Mouse (Mus musculus) kidney, postnatal 14 days (tissue): ENCODE measurements at regions not wholly inside any gene's neighbourhood (a gene's known extent, or its start where the extent isn't known, plus 50 kb on each side); places are given as distances from the start of the nearest gene placed in this dataset.

Experiments
- DNase-seq: peaks from one replicate; pipeline ENCODE4 v3.0.0; 2022; ENCODE audit warnings: mixed read lengths

DNA sequence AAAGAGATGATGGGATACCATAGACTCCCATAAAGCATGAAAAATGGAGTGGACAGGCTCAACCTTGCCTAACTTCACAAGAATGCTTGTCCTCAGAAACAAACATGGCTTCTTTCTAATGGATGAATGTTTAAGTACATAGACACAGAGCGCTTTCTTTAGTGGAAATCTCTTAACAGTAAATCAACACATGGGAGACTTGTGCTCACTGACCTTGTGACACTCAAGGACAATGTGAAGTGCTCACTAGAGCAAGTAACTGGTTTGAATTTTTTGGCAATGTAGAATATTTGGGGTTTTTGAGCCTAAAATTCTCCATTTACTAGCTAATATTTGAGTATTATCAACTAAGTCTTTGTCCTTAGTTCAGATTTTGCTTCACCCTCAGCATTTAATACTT lies 88.0 kb downstream of the Tent5c start:
- no peak for DNase-seq

GRCm38 (mm10) chr3:100397491-100397890 lies 91.6 kb downstream of the Tent5c start:
- no peak for DNase-seq

DNA sequence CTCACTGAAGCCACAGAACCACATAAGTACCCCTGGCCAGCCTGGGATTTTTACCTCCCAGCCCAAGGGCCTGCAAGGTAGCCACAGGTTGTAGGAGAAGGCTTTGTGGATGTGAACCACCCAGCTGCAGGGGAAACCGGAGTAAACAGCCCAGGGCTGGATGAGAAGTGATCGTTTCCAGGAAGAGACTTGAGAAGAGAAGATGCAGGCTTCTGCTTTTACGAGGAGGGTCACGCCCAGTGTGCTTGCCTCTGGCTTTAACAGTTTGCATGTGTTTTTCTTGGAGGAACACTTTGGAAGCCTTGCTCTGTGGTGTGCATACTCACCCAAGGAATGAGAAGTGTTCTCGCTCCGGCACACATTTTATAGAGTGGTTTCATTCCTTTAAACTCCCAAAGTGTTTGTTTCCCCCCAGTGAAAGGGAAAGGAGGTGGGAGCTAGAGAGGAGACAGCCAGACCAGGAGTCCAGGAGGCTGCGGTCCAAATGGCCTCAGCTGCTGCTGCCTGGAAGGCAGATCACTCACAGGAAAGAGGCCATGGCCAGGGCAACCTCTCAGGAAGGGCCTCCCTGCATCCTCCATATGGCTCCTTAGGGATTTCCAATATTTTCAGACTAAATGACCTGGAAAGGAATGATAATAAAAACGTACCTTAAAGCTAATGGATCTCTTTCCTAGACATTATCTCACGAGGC lies 94.1 kb downstream of the Tent5c start:
- peak; percentile 33 for DNase-seq

- no peak for DNase-seq
These were observed 95.2 kb downstream of the Tent5c start for GRCm38 (mm10) chr3:100393956-100394355.

- no peak for DNase-seq
These were observed 106.9 kb downstream of the Tent5c start for GRCm38 (mm10) chr3:100382181-100382580.

- no peak for DNase-seq
These were observed 107.8 kb downstream of the Tent5c start for GRCm38 (mm10) chr3:100381363-100381762.

GRCm38 (mm10) chr3:100376162-100376561 lies 113.0 kb downstream of the Tent5c start:
- DNase-seq = no peak

GRCm38 (mm10) chr3:100366884-100367840 lies 122.0 kb downstream of the Tent5c start:
- DNase-seq = peak; percentile 34

- DNase-seq = peak; percentile 12
These were observed 122.7 kb downstream of the Tent5c start for GRCm38 (mm10) chr3:100366447-100366846.

GRCm38 (mm10) chr3:100365354-100365945 lies 123.7 kb downstream of the Tent5c start:
- peak; percentile 15 for DNase-seq

DNA sequence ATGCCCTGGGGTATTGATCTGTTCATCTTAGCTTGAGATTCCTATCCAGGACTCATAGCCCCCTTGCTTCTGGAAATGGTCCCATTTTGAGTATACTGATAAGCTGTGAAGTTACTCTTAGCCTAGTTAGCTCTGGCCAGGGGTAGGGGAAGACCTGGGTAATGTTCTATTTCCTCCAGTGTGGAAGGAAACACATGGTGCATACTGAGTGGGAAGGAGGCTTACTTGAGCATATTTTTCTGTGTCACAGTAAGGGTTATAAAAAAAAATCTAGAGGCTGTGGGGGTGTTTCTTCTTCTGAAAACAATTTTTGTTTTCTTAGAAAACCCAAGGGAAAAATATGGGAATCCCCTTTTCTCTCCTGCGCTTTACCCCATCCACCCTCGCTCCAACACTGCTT lies 124.4 kb downstream of the Tent5c start:
- DNase-seq = no peak

GRCm38 (mm10) chr3:100362983-100363382 lies 126.1 kb downstream of the Tent5c start:
- DNase-seq = no peak

GRCm38 (mm10) chr3:100360019-100360418 lies 129.1 kb downstream of the Tent5c start:
- no peak for DNase-seq

DNA sequence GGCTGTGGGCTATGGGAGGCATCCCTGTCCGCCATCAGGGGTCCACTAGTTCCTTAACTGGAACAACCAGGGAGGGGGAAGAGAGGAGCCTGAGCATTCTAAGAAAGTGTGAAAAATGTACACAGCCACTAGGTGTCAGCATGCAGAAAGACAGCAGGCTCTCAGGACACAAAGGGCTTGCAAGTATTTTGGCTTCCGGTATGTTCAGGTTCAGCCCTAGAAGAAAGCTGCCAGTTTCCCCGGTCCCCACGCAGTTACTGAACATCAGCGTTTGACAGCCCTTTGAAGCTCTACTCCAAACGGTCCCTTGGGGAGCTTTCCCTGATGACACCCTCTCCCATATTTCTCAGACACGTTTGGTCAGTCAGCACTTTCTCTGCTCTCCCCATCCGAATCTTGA lies 130.1 kb downstream of the Tent5c start:
- peak; percentile 70 for DNase-seq

DNA sequence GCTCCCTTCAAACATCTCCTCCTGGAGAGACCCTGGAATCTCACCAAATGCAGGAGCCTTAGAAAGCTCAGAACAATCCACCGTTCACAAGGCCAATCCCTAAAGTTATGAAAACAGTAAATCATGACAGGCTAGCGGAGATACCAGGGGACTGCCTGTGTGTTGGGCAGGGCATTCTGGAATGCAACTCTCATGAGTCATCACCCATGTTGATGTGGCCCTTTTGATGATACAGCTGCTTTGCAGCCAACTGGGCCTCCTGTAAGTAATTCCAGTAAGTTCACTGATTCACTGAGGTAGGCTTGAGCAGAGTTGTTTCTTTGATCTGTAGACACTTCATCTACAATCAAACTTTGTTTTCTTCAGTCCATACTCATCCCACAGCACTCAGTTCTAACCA lies 155.6 kb downstream of the Tent5c start:
- no peak for DNase-seq

DNA sequence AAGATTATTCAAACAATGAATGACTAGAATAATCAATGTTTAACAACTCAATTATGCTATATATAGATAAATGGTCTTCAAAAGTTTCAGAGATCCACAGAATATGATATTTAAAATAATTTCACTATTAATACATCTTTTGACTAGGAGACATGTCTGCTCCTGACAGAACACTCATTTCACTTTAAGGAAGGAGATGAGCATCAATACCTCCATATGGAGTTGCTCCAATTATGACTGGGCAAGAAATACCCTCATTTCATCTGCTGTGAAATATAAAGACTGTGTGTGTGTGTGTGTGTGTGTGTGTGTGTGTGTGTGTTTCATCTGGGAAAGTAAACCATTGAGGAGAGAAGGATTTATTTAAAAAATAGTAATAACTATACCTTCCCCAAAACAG lies 156.2 kb upstream of the Wdr3 start:
- no peak for DNase-seq

DNA sequence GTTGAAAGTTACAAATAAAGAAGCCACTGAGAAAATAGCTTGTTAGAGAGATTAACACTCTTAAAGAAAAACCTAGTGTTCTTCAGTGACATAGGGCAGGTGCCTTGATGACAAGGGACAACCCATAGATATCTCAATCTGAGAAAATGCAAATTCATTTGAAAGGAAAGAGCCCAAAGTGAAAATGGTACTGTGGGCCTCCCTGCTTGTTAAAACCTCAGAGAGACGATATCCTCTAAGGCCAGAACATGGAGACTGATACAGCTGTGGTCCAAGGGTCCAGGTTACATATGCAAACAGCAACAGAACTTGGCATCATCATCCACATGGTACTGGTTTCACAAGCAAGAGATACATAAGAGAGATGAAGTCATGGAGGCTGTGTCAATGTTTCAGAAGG lies 125.6 kb upstream of the Wdr3 start:
- DNase-seq = no peak

- no peak for DNase-seq
These were observed 104.8 kb upstream of the Wdr3 start for GRCm38 (mm10) chr3:100266976-100267375.

DNA sequence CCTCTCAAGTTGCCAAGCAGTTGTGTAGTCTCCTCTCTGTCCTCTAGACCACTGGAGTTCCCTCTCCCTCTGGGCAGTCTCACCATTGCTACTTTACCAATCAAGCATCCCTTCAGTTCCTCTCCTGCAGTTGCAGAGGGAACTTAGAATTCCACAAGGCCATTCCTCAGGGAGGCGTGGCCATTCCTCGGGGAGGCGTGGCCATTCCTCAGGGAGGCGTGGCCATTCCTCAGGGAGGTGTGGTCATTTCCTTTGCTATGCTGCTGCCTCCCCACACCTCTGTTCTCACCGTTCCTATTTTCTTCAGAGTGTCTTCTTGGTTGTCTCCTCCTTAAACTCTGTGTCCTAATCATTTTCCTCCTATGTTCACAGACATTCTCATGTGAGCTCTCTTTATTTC lies 102.8 kb upstream of the Wdr3 start:
- no peak for DNase-seq
